Mouse (Mus musculus): ENCODE measurements around the gene Clcn7. TPM values are rescaled to one million over a fixed set of nuclear protein-coding genes. Genes with fewer than 3 reads are reported as not detected.

Gene Clcn7
- polyA plus RNA-seq, 1 experiment from 2014 or later, result 16.6 TPM

DNA sequence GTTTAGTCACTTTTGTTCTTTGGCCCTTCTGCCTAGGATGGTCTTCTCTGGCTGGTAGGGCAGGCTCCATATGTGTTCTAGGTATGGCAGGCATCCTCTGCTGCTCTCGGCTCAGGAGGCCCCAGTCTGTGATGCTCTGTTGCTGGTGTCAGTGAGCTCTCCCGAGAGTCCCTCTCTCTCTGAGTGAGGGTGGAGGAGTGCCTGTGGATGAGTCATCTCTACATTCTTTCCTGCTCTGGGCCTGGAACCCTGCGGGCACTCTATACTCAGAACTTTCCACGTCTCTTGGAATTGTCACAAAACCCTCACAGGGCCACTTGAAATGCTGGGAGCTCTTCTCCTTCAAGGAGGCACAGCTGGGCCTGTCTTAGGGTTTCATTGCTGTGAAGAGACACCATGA is 78.5 kb downstream of the Clcn7 start:
- Histone ChIP-seq H3K4me2 (replicated peaks; ENCODE audit: low read depth, low read length) (no peak overlapping the region), H3K4me1 (replicated peaks; ENCODE audit: control insufficient read depth, insufficient read depth, low read length) (no peaks in the 10 kb centered on the region), H3K36me3 (ENCODE audit: control insufficient read depth, insufficient read depth, low read length) (0 out of 2 replicates have a peak, but pooled peaks cover 2% of the 10 kb centered on the region), H3K9me3 (ENCODE audit: control insufficient read depth, low read length) (no peaks in the 10 kb centered on the region), H3K27me3 (ENCODE audit: control insufficient read depth, insufficient read depth, low read length) (no peaks in the 10 kb centered on the region), H3K27ac (ENCODE audit: low read depth, low read length) (no peak overlapping the region), H3K4me3 (ENCODE audit: low read depth, low read length) (no peak overlapping the region), H3K9ac (ENCODE audit: low read depth, low read length) (no peak overlapping the region)
- 93% methylated on average over 4 of the region's 4 CpGs for WGBS
- DNase-seq (ENCODE audit: low spot score) (no peak), ATAC-seq (ENCODE audit: low FRiP score) (no peak)

Other genes with a start within 250 kb of the Clcn7 start
- gene Nubp2, start 247.0 kb upstream of the Clcn7 start, polyA plus RNA-seq (2014; fragmentation: Nextera tagmentation; extraction: Ambion mirVana), result 77.6 and 84.2 TPM in 2 replicates
- 43.4 and 46.5 TPM in 2 replicates for gene Spsb3, start 246.7 kb upstream of the Clcn7 start, polyA plus RNA-seq (2014; fragmentation: Nextera tagmentation; extraction: Ambion mirVana)
- 22.7 and 24.2 TPM in 2 replicates for gene Eme2, start 238.3 kb upstream of the Clcn7 start, polyA plus RNA-seq (2014; fragmentation: Nextera tagmentation; extraction: Ambion mirVana)
- 70.5 and 73.3 TPM in 2 replicates for gene Mrps34, start 238.3 kb upstream of the Clcn7 start, polyA plus RNA-seq (2014; fragmentation: Nextera tagmentation; extraction: Ambion mirVana)
- 45.9 and 49.7 TPM in 2 replicates for gene Nme3, start 236.9 kb upstream of the Clcn7 start, polyA plus RNA-seq (2014; fragmentation: Nextera tagmentation; extraction: Ambion mirVana)
- 39.1 and 50.9 TPM in 2 replicates for gene Mapk8ip3, start 196.4 kb upstream of the Clcn7 start, polyA plus RNA-seq (2014; fragmentation: Nextera tagmentation; extraction: Ambion mirVana)
- 214 and 237 TPM in 2 replicates for gene Jpt2, start 172.7 kb upstream of the Clcn7 start, polyA plus RNA-seq (2014; fragmentation: Nextera tagmentation; extraction: Ambion mirVana)
- 11.2 and 15.1 TPM in 2 replicates for gene Cramp1l, start 117.6 kb upstream of the Clcn7 start, polyA plus RNA-seq (2014; fragmentation: Nextera tagmentation; extraction: Ambion mirVana)
- gene Ift140, start 117.3 kb upstream of the Clcn7 start, polyA plus RNA-seq (2014; fragmentation: Nextera tagmentation; extraction: Ambion mirVana), result 15.9 and 17.5 TPM in 2 replicates
- gene Tmem204, start 49.8 kb upstream of the Clcn7 start, polyA plus RNA-seq (2014; fragmentation: Nextera tagmentation; extraction: Ambion mirVana), result 9.3 and 10.7 TPM in 2 replicates
- gene Telo2, start 17.4 kb upstream of the Clcn7 start, polyA plus RNA-seq (2014; fragmentation: Nextera tagmentation; extraction: Ambion mirVana), result 23.5 and 28.8 TPM in 2 replicates
- gene Ptx4, start 12.6 kb upstream of the Clcn7 start, polyA plus RNA-seq (2014; fragmentation: Nextera tagmentation; extraction: Ambion mirVana), result not detected in 2 replicates
- not detected in 2 replicates for gene Ccdc154, start 29.1 kb downstream of the Clcn7 start, polyA plus RNA-seq (2014; fragmentation: Nextera tagmentation; extraction: Ambion mirVana)
- not detected in 2 replicates for gene Gm38655, start 42.1 kb downstream of the Clcn7 start, polyA plus RNA-seq (2014; fragmentation: Nextera tagmentation; extraction: Ambion mirVana)
- 35.2 and 36.4 TPM in 2 replicates for gene BC003965, start 51.2 kb downstream of the Clcn7 start, polyA plus RNA-seq (2014; fragmentation: Nextera tagmentation; extraction: Ambion mirVana)
- gene Unkl, start 55.0 kb downstream of the Clcn7 start, polyA plus RNA-seq (2014; fragmentation: Nextera tagmentation; extraction: Ambion mirVana), result 4.3 and 4.5 TPM in 2 replicates
- gene Gnptg, start 106.7 kb downstream of the Clcn7 start, polyA plus RNA-seq (2014; fragmentation: Nextera tagmentation; extraction: Ambion mirVana), result 51.5 and 57.2 TPM in 2 replicates
- gene Tsr3, start 106.8 kb downstream of the Clcn7 start, polyA plus RNA-seq (2014; fragmentation: Nextera tagmentation; extraction: Ambion mirVana), result 60.3 and 64.9 TPM in 2 replicates
- gene Baiap3, start 123.0 kb downstream of the Clcn7 start, polyA plus RNA-seq (2014; fragmentation: Nextera tagmentation; extraction: Ambion mirVana), result 2.0 and 4.4 TPM in 2 replicates
- 781 and 835 TPM in 2 replicates for gene Ube2i, start 141.2 kb downstream of the Clcn7 start, polyA plus RNA-seq (2014; fragmentation: Nextera tagmentation; extraction: Ambion mirVana)
- gene Prss34, start 165.0 kb downstream of the Clcn7 start, polyA plus RNA-seq (2014; fragmentation: Nextera tagmentation; extraction: Ambion mirVana), result not detected in 2 replicates
- not detected in 2 replicates for gene Prss28, start 175.3 kb downstream of the Clcn7 start, polyA plus RNA-seq (2014; fragmentation: Nextera tagmentation; extraction: Ambion mirVana)
- not detected in 2 replicates for gene Prss29, start 185.3 kb downstream of the Clcn7 start, polyA plus RNA-seq (2014; fragmentation: Nextera tagmentation; extraction: Ambion mirVana)
- not detected in 2 replicates for gene Tpsab1, start 212.2 kb downstream of the Clcn7 start, polyA plus RNA-seq (2014; fragmentation: Nextera tagmentation; extraction: Ambion mirVana)
- not detected in 2 replicates for gene Tpsb2, start 232.9 kb downstream of the Clcn7 start, polyA plus RNA-seq (2014; fragmentation: Nextera tagmentation; extraction: Ambion mirVana)
- 0.69 TPM in 1 of 2 replicates, not detected in the other for gene Tpsg1, start 235.9 kb downstream of the Clcn7 start, polyA plus RNA-seq (2014; fragmentation: Nextera tagmentation; extraction: Ambion mirVana)